Mouse (Mus musculus) gastrocnemius, adult 2 months (tissue): ENCODE measurements around the gene Crtc3. TPM values are rescaled to one million over a fixed set of nuclear protein-coding genes. Genes with fewer than 3 reads are reported as not detected.

Experiments used
- DNase-seq: peaks from one replicate; pipeline ENCODE4 v3.0.0; 2022
- H3K27ac ChIP-seq: fragments of 200-600 bp; 2 replicates; pipeline ENCODE4 v1.8.1; 2022; ENCODE audit warnings: mild to moderate bottlenecking
- H3K4me3 ChIP-seq: fragments of 200-600 bp; 2 replicates; pipeline ENCODE4 v1.8.1; 2022; ENCODE audit warnings: mild to moderate bottlenecking, moderate library complexity
- CTCF ChIP-seq: fragments of 200-600 bp; IDR thresholded peaks from 2 replicates; pipeline ENCODE4 v1.8.1; 2022; ENCODE audit warnings: antibody characterized with exemption, mild to moderate bottlenecking, moderate library complexity
- intact Hi-C: fragments of 180-260 bp; cut with DNase I; formaldehyde crosslinking; loops from one replicate; pipeline ENCODE4 v1.15.1; 2025
- total RNA-seq, 2 experiments: library from RNA; stranded (reverse); gene quantifications; 2 replicates each; pipeline ENCODE4 v1.2.3; 2021

Crtc3 gene
- total RNA-seq, 2 experiments from 2014 or later: 12.0 to 13.1 TPM

DNA sequence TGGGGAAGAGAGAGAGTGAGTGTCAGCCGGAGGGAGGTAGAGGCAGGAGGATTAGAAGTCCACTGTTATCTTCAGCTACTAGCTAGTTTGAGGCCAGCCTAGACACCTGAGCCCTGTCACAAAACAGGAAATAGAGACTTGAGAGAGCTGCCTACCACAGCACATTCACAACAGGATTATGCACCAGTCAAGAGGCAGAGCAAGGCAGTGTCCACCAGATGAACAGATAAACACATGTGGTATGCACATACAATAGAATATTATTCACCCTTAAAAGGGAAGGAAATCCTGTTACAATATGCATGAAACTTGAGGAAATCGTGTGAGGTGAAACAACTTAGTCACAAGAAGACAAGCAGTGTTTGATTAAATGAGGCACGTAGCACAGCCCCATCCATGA, 16.4 kb downstream of the Crtc3 start:
- no peak for TF ChIP-seq CTCF
- Histone ChIP-seq H3K27ac (peak overlapping the region; percentile 31; the same call in 1 of the 2 replicates), H3K4me3 (no peak overlapping the region)
- DNase-seq: no peak
- intact Hi-C loops: no loop called here

DNA sequence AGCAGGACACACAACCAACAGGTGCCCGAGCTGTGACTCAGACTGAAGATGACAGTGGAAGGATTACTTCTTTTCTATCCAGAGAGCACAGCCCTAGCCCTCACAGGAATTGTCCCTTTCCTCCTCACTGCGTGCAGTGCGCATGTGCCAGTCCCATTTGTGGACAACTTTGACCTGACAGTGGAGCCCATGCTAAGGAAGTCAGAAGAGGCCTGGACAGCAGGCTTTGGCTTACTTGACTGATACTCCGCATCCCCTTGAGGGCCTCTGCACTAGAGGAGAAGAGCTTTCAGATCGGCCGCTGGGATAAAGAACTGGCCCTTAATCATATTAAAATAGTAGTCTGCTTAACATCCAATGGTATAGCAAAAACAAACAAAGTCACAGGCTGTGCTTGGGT, 17.8 kb downstream of the Crtc3 start:
- DNase-seq: no peak
- no peak overlapping the region for H3K4me3 ChIP-seq
- peak overlapping the region; percentile 48 for H3K27ac ChIP-seq
- intact Hi-C loops: no loop called here
- TF ChIP-seq CTCF: no peak

DNA sequence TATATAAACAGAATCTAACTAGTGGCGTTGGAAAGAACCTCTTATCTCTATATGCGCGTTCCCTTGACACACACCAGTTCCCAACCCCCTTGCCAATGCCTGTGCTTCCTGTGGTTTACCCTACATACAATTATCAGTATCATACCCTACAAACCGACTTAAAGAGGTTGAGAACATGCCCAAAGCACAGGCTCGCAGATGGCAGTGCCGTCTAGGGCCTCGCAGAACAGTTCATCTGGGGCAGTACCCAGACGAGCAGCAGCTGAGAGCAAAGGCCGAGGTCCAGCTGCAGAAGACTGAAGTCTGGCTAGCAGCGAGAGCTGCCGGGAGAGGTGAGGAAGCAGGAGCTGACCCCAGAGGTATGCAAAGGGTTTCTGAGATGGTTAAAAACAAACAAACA, 21.5 kb downstream of the Crtc3 start:
- no peak for DNase-seq
- Histone ChIP-seq H3K27ac (peak overlapping the region; percentile 90), H3K4me3 (peak overlapping the region; percentile 57)
- no peak for TF ChIP-seq CTCF
- intact Hi-C loops: no loop called here

DNA sequence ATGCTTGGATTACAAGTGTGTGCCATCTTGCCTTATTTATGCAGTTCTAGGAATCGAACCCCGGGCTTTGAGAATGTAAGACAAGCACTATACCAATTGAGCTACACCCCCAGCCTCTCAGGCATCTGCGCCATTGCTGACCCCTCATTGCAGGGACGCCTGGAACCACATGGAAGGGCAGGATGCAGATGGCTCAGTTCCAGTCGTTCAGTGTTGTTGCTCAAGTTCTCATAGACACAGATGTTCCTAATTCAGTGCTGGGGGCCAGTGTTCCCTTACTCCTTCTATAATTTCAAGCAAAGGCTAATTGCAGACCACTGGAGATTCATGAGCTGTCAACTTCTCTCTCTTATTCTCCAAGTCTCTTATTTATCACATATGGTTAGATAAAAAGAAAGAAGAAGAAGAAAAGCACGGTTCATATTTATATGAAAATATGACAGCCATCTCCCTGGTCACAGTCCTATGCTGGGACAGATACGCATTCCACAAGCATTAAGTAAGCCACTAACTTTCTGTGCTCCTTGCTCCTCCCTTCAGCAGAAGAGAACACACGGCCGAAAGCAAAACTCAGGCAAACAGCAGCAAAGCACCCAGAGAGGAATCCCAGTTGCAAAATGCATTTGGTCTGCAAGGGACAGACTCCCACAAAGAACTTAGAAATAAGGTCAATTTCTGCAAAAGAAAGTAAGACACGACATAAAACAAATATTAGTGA, 22.3 kb downstream of the Crtc3 start:
- Histone ChIP-seq H3K27ac (peak overlapping the region; percentile 90), H3K4me3 (peak overlapping the region; percentile 57)
- peak; percentile 60 for DNase-seq
- intact Hi-C loops: no loop called here
- no peak for TF ChIP-seq CTCF

DNA sequence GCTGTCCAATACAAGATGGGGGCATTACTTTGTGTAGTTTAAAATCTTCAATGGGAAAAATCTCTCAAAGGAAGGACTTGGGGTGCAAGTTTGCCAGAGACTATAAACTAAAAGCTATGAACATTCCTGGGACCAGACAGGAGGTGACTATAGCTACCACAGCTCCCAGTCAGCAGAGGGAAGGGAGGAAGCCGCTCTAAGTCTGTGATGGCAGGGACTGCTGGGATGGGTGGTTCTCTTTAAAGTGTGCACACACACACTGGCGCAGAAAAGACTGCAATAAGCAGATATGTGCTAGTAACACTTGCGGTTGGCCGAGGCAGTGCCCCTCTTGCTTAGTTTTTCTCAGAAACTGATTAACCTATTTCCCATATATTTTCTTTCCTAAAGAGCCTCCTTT, 27.6 kb downstream of the Crtc3 start:
- peak overlapping the region; percentile 77 for H3K27ac ChIP-seq
- H3K4me3 ChIP-seq: no peak overlapping the region
- TF ChIP-seq CTCF: no peak
- no peak for DNase-seq
- intact Hi-C loops: no loop called here

DNA sequence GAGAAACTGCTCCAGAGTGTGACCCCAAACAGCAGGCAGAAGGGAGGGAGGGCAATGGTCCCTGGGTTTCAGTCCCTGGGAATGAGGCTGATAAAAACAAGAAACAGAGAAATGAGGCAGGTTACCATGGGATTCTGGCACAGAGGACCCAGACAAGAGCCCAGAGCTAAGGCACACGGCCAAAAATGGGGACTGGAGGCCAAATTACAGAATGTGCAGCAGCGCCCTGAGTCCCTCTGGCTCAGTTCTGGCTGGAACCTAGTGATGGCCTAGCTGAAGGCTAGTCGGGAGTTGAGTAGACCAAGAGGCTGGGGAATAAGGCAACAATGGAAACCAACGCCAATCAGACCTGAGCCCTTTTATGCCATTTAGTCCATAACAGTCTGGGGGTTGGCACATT, 28.1 kb downstream of the Crtc3 start:
- intact Hi-C loops: no loop called here
- peak overlapping the region; percentile 77 for H3K27ac ChIP-seq
- DNase-seq: peak; percentile 90
- no peak overlapping the region for H3K4me3 ChIP-seq
- TF ChIP-seq CTCF: no peak

DNA sequence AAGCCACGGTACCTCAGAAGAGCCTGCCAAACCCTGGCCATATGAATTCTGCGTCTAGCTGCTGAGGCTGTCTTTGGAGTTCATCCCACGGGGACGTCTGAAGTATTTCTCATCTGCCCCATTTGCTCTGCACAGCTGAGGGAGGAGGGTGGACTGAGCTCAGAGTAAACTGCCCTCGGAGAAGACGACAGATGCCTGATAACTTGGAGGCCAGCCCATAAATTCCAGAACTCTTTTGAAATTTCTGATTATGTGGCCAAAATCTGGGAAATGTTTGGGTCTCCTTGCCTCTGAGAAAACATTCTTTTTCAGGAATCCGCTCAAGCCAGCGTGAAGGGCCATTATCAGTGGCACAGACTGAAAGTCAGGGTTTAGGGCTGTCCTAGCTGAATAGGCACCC, 30.8 kb downstream of the Crtc3 start:
- peak overlapping the region; percentile 90 for H3K27ac ChIP-seq
- no peak for TF ChIP-seq CTCF
- peak; percentile 70 for DNase-seq
- intact Hi-C loops: no loop called here
- peak overlapping the region; percentile 7 for H3K4me3 ChIP-seq

DNA sequence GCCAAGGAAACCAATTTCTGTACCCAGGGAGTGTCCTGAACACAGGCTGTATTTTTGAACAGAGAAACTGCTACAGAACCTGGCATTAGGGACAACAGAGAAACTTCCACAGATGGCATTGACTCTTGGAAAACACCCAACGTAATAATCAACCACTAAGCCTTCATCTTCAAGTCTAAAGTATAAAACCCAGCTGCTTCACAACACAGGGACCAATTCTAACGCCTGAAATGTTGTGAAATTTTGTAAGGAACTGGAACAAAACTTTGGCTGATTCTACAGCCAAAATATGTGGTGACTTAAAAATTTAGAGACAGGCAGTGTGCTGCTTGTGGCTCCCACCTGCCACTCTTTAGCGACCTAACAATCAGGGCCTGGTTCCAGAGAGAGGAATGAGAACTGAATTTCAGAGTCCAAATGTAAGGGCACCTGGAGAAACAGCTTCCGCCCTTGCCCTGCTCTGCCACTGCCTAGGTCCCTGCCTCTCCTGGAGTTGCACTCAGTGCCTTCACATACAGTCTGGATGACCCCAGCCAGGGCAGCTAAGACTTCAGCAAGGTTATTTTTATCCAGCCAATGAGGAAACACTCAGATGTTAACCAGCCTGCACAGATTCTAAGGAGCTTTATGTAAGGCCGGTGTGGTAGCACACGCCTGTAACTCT, 33.2 kb downstream of the Crtc3 start:
- peak overlapping the region; percentile 90 for H3K27ac ChIP-seq
- intact Hi-C loops: no loop called here
- no peak for TF ChIP-seq CTCF
- peak overlapping the region; percentile 30 for H3K4me3 ChIP-seq
- DNase-seq: peak; percentile 73

DNA sequence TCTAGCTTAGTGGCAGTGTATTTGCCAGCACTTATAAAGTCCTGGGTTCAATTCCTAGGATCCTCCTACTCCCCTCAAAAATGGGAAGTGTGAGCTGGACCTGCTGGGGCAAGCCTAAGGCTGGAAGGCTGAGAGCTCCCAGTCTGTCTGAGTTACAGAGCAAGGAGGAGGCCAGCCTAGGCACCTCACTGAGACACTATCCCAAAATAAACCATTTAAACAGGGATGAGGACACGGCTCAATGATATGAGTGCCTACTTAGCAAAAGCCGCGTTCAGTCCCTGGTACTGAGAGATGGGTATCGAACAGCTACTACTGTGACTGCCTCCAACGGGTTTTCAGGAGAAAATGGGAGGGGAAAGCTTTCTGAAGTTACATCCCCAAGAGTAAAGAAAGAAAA, 33.8 kb downstream of the Crtc3 start:
- intact Hi-C loops: no loop called here
- peak; percentile 55 for DNase-seq
- peak overlapping the region; percentile 90 for H3K27ac ChIP-seq
- peak overlapping the region; percentile 30 for H3K4me3 ChIP-seq
- TF ChIP-seq CTCF: no peak

DNA sequence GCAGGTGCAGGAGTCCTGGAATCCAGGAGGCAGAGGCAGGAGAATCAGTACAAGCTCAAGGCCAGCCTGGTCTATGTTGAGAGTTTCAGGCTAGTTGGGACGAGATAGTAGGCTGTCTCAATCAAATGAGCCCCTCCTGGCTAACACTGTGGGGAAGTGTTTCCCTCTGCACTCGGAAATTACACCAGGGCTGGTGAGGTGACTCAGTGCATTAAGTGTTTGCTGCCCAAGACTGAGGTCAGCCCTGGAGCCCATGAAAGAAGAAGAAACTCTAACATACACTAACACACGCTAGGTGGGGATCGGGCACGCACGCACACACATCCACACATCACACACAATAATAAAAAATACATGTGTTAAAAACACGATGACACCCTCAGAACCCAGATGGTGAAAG, 34.3 kb downstream of the Crtc3 start:
- Histone ChIP-seq H3K27ac (peak overlapping the region; percentile 90), H3K4me3 (no peak overlapping the region)
- intact Hi-C loops: no loop called here
- no peak for TF ChIP-seq CTCF
- peak; percentile 19 for DNase-seq

DNA sequence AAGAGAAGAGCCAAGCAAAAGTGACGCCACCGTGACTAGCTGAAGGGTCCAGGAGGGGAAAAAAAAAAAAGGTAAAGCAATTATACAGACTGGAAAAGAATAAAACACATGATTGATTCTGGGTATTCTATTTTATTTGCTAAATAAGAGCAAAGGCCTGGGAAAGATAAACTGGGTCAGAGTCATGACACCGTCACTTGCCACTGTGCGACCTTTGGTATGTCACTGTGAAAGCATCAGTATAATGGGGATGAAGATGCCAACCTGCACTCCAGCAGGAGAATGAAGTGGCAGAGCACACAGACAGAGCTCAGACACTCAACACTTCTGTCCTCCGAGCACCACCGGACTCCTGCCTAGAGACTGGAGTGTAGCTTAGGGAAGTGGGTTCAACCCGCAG, 34.7 kb downstream of the Crtc3 start:
- DNase-seq: peak; percentile 17
- intact Hi-C loops: no loop called here
- no peak for TF ChIP-seq CTCF
- peak overlapping the region; percentile 90 for H3K27ac ChIP-seq
- H3K4me3 ChIP-seq: no peak overlapping the region

DNA sequence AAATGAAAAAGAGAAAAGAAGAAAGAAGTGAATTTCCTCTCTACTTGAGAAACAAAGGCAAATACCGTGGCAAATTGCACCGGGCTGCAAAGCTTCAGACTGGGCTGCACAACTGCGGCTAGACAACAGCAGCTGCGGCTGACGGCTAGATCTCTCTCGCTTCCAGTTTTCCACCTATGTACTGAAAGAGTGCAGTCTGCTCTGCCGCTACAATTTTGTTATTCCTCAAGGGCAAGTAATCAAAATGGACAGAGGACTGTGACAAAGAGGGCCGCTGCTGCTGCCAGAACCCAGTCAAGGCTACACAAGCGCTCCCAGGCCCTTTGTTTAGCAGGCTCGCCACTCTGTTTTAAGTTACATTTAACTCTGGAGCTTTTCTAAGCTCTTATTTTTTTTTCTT, 35.6 kb downstream of the Crtc3 start:
- intact Hi-C loops: no loop called here
- DNase-seq: peak; percentile 12
- peak overlapping the region; percentile 90 for H3K27ac ChIP-seq

DNA sequence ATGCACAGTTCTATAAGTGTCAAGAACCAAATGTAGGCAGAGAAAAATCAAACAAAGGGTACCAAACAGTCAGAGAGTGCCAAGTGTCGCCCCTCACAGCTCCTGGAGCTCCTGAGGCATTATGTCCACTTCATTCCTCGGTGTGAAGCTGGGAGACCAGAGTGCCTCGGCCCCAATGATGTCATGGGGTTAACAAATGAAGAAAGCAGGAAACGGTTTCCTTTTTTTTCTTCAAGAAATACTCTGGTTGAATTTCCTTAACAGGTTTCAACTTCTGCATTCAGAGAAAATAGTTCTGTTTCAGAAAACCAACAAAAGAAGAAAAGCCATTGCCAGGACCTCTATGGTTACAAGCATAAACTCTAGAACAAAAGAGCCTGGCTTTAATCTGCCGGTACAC, 36.4 kb downstream of the Crtc3 start:
- TF ChIP-seq CTCF: no peak
- no peak for DNase-seq
- Histone ChIP-seq H3K4me3 (no peak overlapping the region), H3K27ac (peak overlapping the region; percentile 90)
- intact Hi-C loops: no loop called here

More for the DNA sequence above, 35.6 kb downstream of the Crtc3 start:
- no peak for TF ChIP-seq CTCF
- H3K4me3 ChIP-seq: no peak overlapping the region

DNA sequence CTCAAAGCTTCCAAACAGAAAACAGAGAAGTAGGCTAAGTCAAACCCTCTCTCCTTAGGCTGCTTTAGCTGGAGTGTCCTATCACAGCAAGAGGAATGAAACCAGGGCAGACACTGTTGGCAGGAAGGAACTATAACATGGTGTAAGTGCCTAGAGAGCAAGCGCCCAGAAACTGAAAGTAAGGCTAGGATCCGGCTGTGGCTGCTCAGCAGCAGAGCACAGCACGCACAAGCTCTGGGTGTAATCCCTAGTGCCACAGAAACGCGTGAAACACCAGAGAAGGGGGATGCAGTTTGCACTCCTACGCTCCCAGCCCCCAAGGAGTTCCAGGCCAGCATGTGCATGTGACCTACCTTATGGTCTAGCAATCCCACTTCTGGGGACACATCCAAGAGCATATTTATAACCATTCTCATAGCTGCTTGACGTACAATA, 41.2 kb downstream of the Crtc3 start:
- Histone ChIP-seq H3K27ac (peak overlapping the region; percentile 85), H3K4me3 (peak overlapping the region; percentile 68)
- no peak for TF ChIP-seq CTCF
- intact Hi-C loops: no loop called here
- DNase-seq: peak; percentile 62
